Mouse (Mus musculus): Measurements from ENCODE around the gene Slc16a12.

DNA sequence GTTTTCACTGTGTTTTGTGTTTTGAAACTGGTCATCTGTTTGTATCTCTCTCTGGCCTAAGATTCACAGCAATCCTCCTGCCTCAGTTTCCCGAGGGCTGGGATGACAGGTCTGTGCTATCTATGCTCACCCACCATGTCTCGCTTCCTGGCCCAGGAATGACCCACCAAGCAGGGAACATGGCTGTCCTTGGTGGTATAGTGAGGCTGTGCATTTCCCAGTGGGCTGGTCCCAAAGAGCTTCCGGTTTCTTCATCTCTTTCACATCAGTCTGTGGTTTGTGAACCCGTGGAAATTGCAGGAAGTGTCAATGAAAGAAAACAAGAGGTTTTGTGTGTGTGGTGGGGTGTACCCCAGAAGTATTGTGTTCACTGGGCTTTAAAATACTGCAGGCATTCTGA is 122.4 kb downstream of the Slc16a12 start:
- TF ChIP-seq POLR2A (IDR thresholded peaks at IDR 0.05; ENCODE audit: insufficient read depth, low read length) (no peak), CTCF (IDR thresholded peaks at IDR 0.05; ENCODE audit: low read depth, low read length) (no peak), EP300 (IDR thresholded peaks at IDR 0.05; ENCODE audit: insufficient read depth, low read depth, low read length) (no peak)

Data from ES-Bruce4 (cell line).